Mouse (Mus musculus): ENCODE measurements at regions not wholly inside any gene's neighbourhood (a gene's known extent, or its start where the extent isn't known, plus 50 kb on each side); places are given as distances from the start of the nearest gene placed in this dataset.

- Histone ChIP-seq H3K9me3 (replicated peaks) (no peaks in the 10 kb centered on the region), H3K36me3 (ENCODE audit: poor library complexity, severe bottlenecking) (no peaks in the 10 kb centered on the region), H3K27me3 (no peaks in the 10 kb centered on the region), H3K4me1 (no peaks in the 10 kb centered on the region), H3K4me2 (no peak overlapping the region), H3K4me3 (no peak overlapping the region), H3K9ac (no peak overlapping the region), H3K27ac (no peak overlapping the region)
- ATAC-seq: no peak
- 61% methylated on average over 4 of the region's 4 CpGs for WGBS
Observed at GRCm38 (mm10) chr3:149993199-149993598, 1002.8 kb upstream of the Adgrl2 start.

GRCm38 (mm10) chr3:149987801-149988200 is 997.4 kb upstream of the Adgrl2 start:
- Histone ChIP-seq H3K27ac (no peak overlapping the region), H3K9ac (no peak overlapping the region), H3K36me3 (ENCODE audit: poor library complexity, severe bottlenecking) (no peaks in the 10 kb centered on the region), H3K4me1 (no peaks in the 10 kb centered on the region), H3K4me3 (no peak overlapping the region), H3K27me3 (no peaks in the 10 kb centered on the region), H3K4me2 (no peak overlapping the region), H3K9me3 (replicated peaks) (no peaks in the 10 kb centered on the region)
- no peak for ATAC-seq
- WGBS: 89% methylated on average over 1 of the region's 1 CpGs

DNA sequence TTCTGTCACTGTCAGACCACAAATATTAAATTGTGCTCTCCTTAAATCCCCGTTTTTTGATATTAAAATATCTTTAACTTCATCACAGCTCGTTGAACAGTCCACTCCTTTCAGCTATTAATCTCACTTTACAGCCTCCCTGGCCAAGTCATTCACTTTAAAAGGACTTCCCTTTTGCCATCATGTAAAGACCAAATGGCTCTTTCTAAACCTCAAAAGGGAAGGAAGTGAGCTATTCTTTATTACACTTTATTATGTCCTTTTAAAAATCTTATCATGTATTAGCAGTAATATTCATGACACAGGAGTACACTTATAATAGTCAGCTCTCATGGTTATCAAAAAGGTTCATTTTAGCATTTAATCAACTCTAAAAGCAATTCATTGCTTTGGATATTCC is 966.6 kb upstream of the Adgrl2 start:
- no peak overlapping the region for H3K27ac ChIP-seq
- no peak overlapping the region for H3K9ac ChIP-seq
- no peaks in the 10 kb centered on the region for H3K36me3 ChIP-seq (ENCODE audit: poor library complexity, severe bottlenecking)
- no peak overlapping the region for H3K4me3 ChIP-seq
- WGBS: 60% methylated on average over 2 of the region's 2 CpGs
- ATAC-seq: no peak
- H3K4me2 ChIP-seq: no peak overlapping the region
- H3K27me3 ChIP-seq: no peaks in the 10 kb centered on the region
- no peaks in the 10 kb centered on the region for H3K4me1 ChIP-seq
- no peaks in the 10 kb centered on the region for H3K9me3 ChIP-seq (replicated peaks)

DNA sequence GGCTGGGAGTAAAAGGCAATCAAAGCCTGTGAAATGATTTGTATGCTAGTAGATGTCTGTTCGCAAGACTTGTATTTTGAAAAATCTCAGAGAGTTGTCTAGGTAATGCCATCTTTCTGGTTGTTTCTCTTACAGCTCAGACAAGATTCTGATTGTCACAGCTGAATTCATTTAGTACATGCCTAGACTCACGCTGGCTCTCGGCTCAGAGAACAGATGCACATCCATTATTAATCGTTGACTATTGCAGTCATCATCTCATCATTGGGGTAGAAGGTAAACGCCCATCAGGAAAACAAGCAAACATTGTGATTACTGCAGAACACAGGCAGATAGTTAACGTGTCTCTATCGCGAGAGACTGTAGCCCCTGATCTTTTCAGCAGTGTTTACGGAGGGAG is 945.8 kb upstream of the Adgrl2 start:
- Histone ChIP-seq H3K4me1 (no peaks in the 10 kb centered on the region), H3K9me3 (replicated peaks) (no peaks in the 10 kb centered on the region), H3K4me3 (no peak overlapping the region), H3K9ac (no peak overlapping the region), H3K27me3 (no peaks in the 10 kb centered on the region), H3K27ac (no peak overlapping the region), H3K36me3 (ENCODE audit: poor library complexity, severe bottlenecking) (no peaks in the 10 kb centered on the region), H3K4me2 (no peak overlapping the region)
- peak; percentile 43; the same call in 1 of the 2 replicates for ATAC-seq
- 79% methylated on average over 9 of the region's 9 CpGs for WGBS

DNA sequence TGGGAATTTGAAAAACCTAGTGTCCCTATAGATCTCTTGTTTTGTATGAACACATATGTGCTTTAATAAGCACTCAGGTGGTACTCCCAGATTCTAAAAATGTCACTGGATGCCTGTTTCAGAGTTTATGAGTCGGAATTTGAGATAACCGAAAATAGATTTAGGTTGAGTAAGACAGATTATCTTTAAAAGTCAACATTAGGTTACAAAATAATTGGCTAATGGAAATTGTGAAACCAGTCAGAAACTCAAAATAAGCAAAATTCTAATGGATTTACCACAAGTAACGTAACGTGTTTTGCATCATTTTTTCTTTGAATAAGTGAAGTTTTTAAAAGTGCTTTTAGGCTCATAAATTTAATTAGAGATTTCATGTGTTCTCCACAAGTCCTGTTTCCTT is 944.5 kb upstream of the Adgrl2 start:
- Histone ChIP-seq H3K9ac (no peak overlapping the region), H3K27me3 (no peaks in the 10 kb centered on the region), H3K4me2 (no peak overlapping the region), H3K4me1 (no peaks in the 10 kb centered on the region), H3K9me3 (replicated peaks) (no peaks in the 10 kb centered on the region), H3K27ac (no peak overlapping the region), H3K36me3 (ENCODE audit: poor library complexity, severe bottlenecking) (no peaks in the 10 kb centered on the region), H3K4me3 (no peak overlapping the region)
- ATAC-seq: no peak
- 93% methylated on average over 4 of the region's 4 CpGs for WGBS

DNA sequence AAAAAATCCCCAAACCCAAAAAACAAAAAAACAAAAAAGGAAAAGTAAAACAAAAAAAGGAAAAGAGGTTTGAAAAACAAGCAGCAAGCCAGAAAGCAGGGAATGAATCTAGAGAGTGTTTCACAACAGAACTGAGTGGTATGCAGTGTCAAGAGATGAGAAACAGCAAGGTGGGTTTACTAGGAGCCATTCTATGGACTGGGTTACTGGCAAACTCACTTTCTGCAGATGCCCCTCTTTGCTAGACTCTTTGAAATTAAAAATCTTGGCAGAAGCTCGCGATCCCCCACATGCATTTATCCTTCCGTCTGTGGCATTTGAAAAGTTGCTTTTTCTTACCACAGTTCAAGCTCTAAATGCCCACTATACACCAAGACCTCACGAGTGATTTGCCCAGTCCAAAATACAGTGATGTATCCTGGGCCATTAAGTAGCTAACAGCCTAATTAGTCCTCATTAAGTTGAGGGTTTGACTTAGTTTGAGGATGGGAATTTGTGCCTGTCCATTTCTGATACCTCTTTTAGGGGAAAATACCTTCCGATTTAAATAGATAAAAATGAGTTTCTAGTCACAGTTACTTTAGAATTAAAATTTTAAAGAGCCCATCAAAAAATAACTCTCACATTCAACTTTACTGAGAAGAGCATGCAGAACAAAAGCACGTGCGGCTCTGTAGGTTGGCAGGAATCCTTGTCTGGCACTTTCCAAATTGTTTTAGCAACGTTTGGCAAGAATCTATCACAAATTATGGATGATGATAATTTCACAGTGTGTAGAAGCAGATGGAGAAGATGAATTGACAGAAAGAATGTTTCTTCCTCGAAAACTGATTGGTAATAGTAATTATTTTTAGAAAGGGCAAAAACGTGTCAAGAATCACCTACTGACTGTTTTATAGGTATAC is 938.4 kb upstream of the Adgrl2 start:
- H3K4me3 ChIP-seq: no peak overlapping the region
- no peaks in the 10 kb centered on the region for H3K36me3 ChIP-seq (ENCODE audit: poor library complexity, severe bottlenecking)
- H3K27ac ChIP-seq: no peak overlapping the region
- no peaks in the 10 kb centered on the region for H3K4me1 ChIP-seq
- no peak overlapping the region for H3K4me2 ChIP-seq
- peak; percentile 78 for ATAC-seq
- no peaks in the 10 kb centered on the region for H3K9me3 ChIP-seq (replicated peaks)
- no peaks in the 10 kb centered on the region for H3K27me3 ChIP-seq
- whole genome bisulfite sequencing: 69% methylated on average over 10 of the region's 10 CpGs
- no peak overlapping the region for H3K9ac ChIP-seq

- H3K27ac ChIP-seq: no peak overlapping the region
- no peak for ATAC-seq
- WGBS: 77% methylated on average over 2 of the region's 2 CpGs
- no peak overlapping the region for H3K4me2 ChIP-seq
- H3K9me3 ChIP-seq (replicated peaks): no peaks in the 10 kb centered on the region
- H3K36me3 ChIP-seq (ENCODE audit: poor library complexity, severe bottlenecking): no peaks in the 10 kb centered on the region
- H3K4me1 ChIP-seq: no peaks in the 10 kb centered on the region
- no peak overlapping the region for H3K9ac ChIP-seq
- no peaks in the 10 kb centered on the region for H3K27me3 ChIP-seq
- no peak overlapping the region for H3K4me3 ChIP-seq
Observed at GRCm38 (mm10) chr3:149920206-149920605, 929.9 kb upstream of the Adgrl2 start.

DNA sequence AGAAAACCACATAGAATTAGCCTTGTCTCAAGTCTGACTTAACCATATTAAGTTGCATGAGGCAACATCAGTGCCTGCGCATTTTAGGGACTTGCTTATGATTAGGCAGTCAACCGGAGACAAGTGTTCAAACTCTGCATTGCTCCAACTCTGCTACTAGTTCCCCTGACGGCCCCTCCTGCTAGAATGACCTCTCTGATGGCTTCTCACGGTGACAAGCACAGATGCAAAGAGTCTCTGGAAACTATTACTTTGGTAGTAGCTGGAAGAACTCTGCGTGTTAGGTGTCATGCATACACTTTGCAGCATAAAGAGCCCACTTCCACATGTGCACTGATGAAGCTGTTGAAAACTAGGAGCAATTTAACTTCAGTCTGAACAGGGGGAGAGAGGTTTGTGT is 927.8 kb upstream of the Adgrl2 start:
- Histone ChIP-seq H3K4me2 (no peak overlapping the region), H3K9ac (no peak overlapping the region), H3K4me3 (no peak overlapping the region), H3K36me3 (ENCODE audit: poor library complexity, severe bottlenecking) (no peaks in the 10 kb centered on the region), H3K9me3 (replicated peaks) (no peaks in the 10 kb centered on the region), H3K27me3 (no peaks in the 10 kb centered on the region), H3K27ac (no peak overlapping the region), H3K4me1 (no peaks in the 10 kb centered on the region)
- WGBS: 66% methylated on average over 5 of the region's 5 CpGs
- no peak for ATAC-seq

DNA sequence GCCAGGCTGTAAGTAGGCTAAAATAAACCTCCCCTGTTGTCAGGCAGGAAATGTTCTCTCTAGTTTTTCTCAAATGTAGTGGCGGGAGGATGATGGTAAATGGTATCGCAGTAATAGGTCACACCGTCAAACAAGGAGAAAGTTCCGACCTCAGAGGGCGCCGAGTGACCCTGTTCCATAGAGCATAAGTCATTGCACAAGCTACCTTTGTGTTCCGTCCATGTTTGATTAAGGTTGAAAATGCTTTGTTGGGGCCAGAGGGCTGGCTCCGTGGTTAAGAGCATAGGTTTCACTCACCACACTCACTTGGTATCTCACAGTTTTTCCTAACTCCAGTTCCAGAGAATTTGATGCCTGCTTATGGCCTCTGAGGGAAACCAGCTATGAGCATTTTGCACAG is 920.4 kb upstream of the Adgrl2 start:
- ATAC-seq: no peak
- Histone ChIP-seq H3K4me1 (no peaks in the 10 kb centered on the region), H3K9me3 (replicated peaks) (no peaks in the 10 kb centered on the region), H3K27me3 (no peaks in the 10 kb centered on the region), H3K9ac (no peak overlapping the region), H3K36me3 (ENCODE audit: poor library complexity, severe bottlenecking) (no peaks in the 10 kb centered on the region), H3K4me2 (no peak overlapping the region), H3K4me3 (no peak overlapping the region), H3K27ac (no peak overlapping the region)
- whole genome bisulfite sequencing: 86% methylated on average over 8 of the region's 8 CpGs

DNA sequence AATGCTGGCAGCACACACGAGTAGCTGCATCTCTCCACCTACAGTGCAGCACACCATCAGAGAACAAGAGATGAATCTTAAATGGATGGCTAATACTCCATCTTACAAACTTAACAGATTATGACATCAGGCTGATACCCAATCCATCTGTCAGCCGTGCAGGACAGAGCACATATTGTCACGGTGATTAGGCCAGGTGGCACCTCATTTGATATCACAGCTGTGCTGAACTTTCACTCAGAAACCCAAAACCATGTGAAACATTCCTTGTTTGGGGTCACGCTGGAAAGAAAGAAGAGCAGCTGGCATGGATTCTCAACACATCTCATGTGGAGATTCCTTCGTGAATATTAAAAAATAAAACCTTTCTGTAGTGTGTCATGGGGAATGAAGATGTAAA is 911.4 kb upstream of the Adgrl2 start:
- Histone ChIP-seq H3K4me1 (peaks cover 5% of the 10 kb centered on the region; the same call in 1 of the 2 replicates), H3K9ac (no peak overlapping the region), H3K9me3 (replicated peaks) (no peaks in the 10 kb centered on the region), H3K4me2 (no peak overlapping the region), H3K4me3 (no peak overlapping the region), H3K27me3 (no peaks in the 10 kb centered on the region), H3K27ac (no peak overlapping the region), H3K36me3 (ENCODE audit: poor library complexity, severe bottlenecking) (no peaks in the 10 kb centered on the region)
- 0 out of 2 replicates have a peak, but pooled peaks have one; percentile 27 for ATAC-seq
- 57% methylated on average over 5 of the region's 5 CpGs for WGBS

DNA sequence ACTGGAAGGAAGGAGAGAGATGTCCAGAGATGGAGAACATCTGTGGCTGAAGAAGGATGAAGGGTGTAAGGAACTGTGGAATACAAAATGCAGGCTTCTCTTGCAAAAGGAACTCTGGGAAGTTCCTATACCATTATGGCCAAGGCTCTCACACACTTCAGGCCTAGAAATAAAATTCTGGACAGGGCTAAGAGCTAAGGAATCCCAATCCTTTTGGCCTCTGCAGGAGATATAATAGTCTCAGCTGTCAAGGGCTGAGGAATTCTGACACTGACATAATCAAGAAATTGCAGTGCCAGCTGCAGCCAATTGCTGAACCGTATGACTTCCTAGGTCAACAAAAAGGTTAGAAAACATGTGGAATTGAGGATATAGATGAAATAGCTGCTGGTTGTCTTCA is 886.2 kb upstream of the Adgrl2 start:
- Histone ChIP-seq H3K4me3 (no peak overlapping the region), H3K27ac (no peak overlapping the region), H3K9ac (no peak overlapping the region), H3K27me3 (no peaks in the 10 kb centered on the region), H3K4me1 (no peaks in the 10 kb centered on the region), H3K4me2 (no peak overlapping the region), H3K36me3 (ENCODE audit: poor library complexity, severe bottlenecking) (no peaks in the 10 kb centered on the region), H3K9me3 (replicated peaks) (no peaks in the 10 kb centered on the region)
- 70% methylated on average over 1 of the region's 1 CpGs for WGBS
- no peak for ATAC-seq

GRCm38 (mm10) chr3:149865945-149866344 is 875.6 kb upstream of the Adgrl2 start:
- no peak overlapping the region for H3K27ac ChIP-seq
- H3K4me2 ChIP-seq: no peak overlapping the region
- 91% methylated on average over 2 of the region's 2 CpGs for WGBS
- no peak overlapping the region for H3K4me3 ChIP-seq
- no peak overlapping the region for H3K9ac ChIP-seq
- no peaks in the 10 kb centered on the region for H3K27me3 ChIP-seq
- H3K4me1 ChIP-seq: no peaks in the 10 kb centered on the region
- H3K36me3 ChIP-seq (ENCODE audit: poor library complexity, severe bottlenecking): no peaks in the 10 kb centered on the region
- H3K9me3 ChIP-seq (replicated peaks): no peaks in the 10 kb centered on the region
- no peak for ATAC-seq

Measured in forebrain, embryonic 13.5 days (tissue).